Comparison of ENCODE assay signal across 9 mouse cellular contexts in the genomic region with DNA sequence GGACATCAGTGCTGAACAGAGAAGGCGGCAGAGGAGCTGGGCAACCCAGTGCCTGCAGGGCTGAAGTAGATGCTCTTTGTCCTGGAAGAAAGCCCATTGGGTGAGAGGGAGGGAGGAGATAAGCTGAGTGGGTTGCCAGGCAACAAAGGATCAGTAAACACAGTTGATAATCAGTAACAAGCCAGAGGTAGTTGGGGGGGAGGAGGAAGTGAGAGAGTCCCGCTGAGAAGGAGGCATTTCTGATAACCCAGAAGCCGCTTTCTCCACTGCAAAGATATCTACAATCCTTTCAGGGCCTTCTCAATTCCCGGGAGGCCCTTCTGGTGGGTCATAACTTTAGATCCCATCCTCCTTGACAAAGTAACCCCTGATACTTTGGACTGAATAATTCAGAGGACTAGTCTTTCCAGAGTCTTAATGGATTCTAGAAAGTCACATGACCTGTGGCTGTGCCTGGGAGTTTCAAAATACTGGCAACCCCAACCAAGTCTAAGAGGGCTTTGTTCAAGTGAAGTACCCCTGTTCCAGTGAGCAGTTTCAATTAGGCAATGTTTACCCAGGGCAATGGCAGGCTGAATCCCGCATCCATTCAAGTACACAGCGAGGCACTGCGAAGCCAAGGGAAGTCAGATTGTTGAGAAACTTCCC.
DNase-seq lines count a peak whose midpoint lies in the region; ATAC-seq lines count a peak whose summit lies in the region.
"Had no signal": no experiment of that assay in that cellular context is flagged by ENCODE, and none has a peak within 500 bp of the region (broad histone marks: within the 10 kb centered on the region; RNA-seq: fewer than 3 reads in every experiment).

No protein-coding gene starts in this region.

- peaks cover 23% of the 10 kb centered on the region for H3K4me1 ChIP-seq in heart, embryonic 10.5 days
- H3K4me1 ChIP-seq: embryonic facial prominence, embryonic 15.5 days had no signal

- peak overlapping the region; percentile 82 for H3K27ac ChIP-seq in heart, embryonic 10.5 days
- H3K27ac ChIP-seq: embryonic facial prominence, embryonic 15.5 days had no signal

- H3K9me3 ChIP-seq in heart, embryonic 10.5 days = no peaks in the 10 kb centered on the region
- H3K9me3 ChIP-seq: embryonic facial prominence, embryonic 15.5 days had no signal

- H3K27me3 ChIP-seq in heart, embryonic 10.5 days (ENCODE audit: insufficient read depth, poor library complexity, severe bottlenecking) = no peaks in the 10 kb centered on the region
- H3K27me3 ChIP-seq: embryonic facial prominence, embryonic 15.5 days had no signal

- H3K4me3 ChIP-seq in heart, embryonic 10.5 days = peak overlapping the region; percentile 27; the same call in 1 of the 2 replicates
- H3K4me3 ChIP-seq: embryonic facial prominence, embryonic 15.5 days had no signal

- no peaks in the 10 kb centered on the region for H3K36me3 ChIP-seq in heart, embryonic 10.5 days
- H3K36me3 ChIP-seq: embryonic facial prominence, embryonic 15.5 days had no signal

- ATAC-seq in common myeloid progenitor, adult 5-6 weeks (replicated peaks; ENCODE audit: low read depth, poor library complexity, severe bottlenecking) = peak; percentile 94

- WGBS in heart, embryonic 10.5 days = 15% methylated on average over 7 of the region's 7 CpGs

- DNase-seq in right cerebral cortex, postnatal 10 days (ENCODE audit: low spot score in 2 of 2) = peak; percentile 45 to 63
- no peak for DNase-seq in right cerebral cortex, postnatal 25 days
- peak; percentile 93 for DNase-seq in heart, embryonic 10.5 days (ENCODE audit: low spot score)
- DNase-seq in kidney, adult 8-10 months = peak; percentile 77 to 88
- peak; percentile 95 for DNase-seq in lung, postnatal 36 days
- peak; percentile 85 for DNase-seq in retina, embryonic 14.5 days (ENCODE audit: low spot score)
- no peak for DNase-seq in gastrocnemius, adult 8-10 months (ENCODE audit: low spot score in 2 of 2)

Comparison
In these comparisons a context has a peak if more than half of its experiments do, and no peak if none do; other contexts are left out.
1. DNase-seq: peak in right cerebral cortex, postnatal 10 days (2 of 2), heart, embryonic 10.5 days (single experiment), kidney, adult 8-10 months (2 of 2), lung, postnatal 36 days (single experiment) and retina, embryonic 14.5 days (single experiment); none in right cerebral cortex, postnatal 25 days (single experiment) and gastrocnemius, adult 8-10 months (0 of 2).